Mouse (Mus musculus) thymus, adult 2 months (tissue): ENCODE measurements around the gene Olfr777. TPM values are rescaled to one million over a fixed set of nuclear protein-coding genes. Genes with fewer than 3 reads are reported as not detected.

Experiments used
- DNase-seq: peaks from one replicate; pipeline ENCODE4 v3.0.0; 2021
- H3K27ac ChIP-seq: fragments of 200-500 bp; 2 replicates; pipeline ENCODE4 v1.5.1; 2012; ENCODE audit warnings: low read length, control low read depth; ENCODE audit not compliant: control insufficient read depth, insufficient read depth
- H3K27me3 ChIP-seq: fragments of 200-500 bp; 2 replicates; pipeline ENCODE4 v1.6.1; 2012; ENCODE audit warnings: mild to moderate bottlenecking, low read length, moderate library complexity, mixed read lengths; ENCODE audit not compliant: control insufficient read depth, insufficient read depth
- H3K36me3 ChIP-seq: fragments of 200-500 bp; 2 replicates; pipeline ENCODE4 v1.6.1; 2012; ENCODE audit warnings: mild to moderate bottlenecking, low read length, moderate library complexity; ENCODE audit not compliant: control insufficient read depth, insufficient read depth
- H3K4me1 ChIP-seq: fragments of 200-500 bp; replicated peaks from 2 replicates; pipeline ENCODE4 v1.6.1; 2012; ENCODE audit warnings: low read length; ENCODE audit not compliant: control insufficient read depth, insufficient read depth
- H3K4me3 ChIP-seq: fragments of 200-500 bp; 2 replicates; pipeline ENCODE4 v1.5.1; 2012; ENCODE audit warnings: mild to moderate bottlenecking, low read length, control low read depth, moderate library complexity; ENCODE audit not compliant: control insufficient read depth, insufficient read depth
- CTCF ChIP-seq: fragments of 200-500 bp; IDR thresholded peaks from 2 replicates; pipeline ENCODE4 v1.5.1; 2012; ENCODE audit warnings: mild to moderate bottlenecking, control low read depth, low read length, moderate library complexity, borderline replicate concordance; ENCODE audit not compliant: control insufficient read depth, poor library complexity, insufficient read depth; ENCODE audit errors: extremely low read depth
- POLR2A ChIP-seq: fragments of 200-500 bp; IDR thresholded peaks from 2 replicates; pipeline ENCODE4 v1.6.1; 2012; ENCODE audit warnings: mild to moderate bottlenecking, low read length, control low read depth, moderate library complexity; ENCODE audit not compliant: control insufficient read depth, poor library complexity, insufficient read depth; ENCODE audit errors: extremely low read depth
- WGBS: fragments of 180-500 bp; shearing (Covaris S2); methylation state at CpG from one replicate; pipeline ENCODE4 v1.1.7; 2018; 5-methylcytosine and 5-hydroxymethylcytosine counted together
- polyA plus RNA-seq: library from polyadenylated mRNA; depleted of rRNA; stranded (reverse); fragments of >200 nt; gene quantifications from 2 replicates; pipeline ENCODE4 v1.2.3, GENCODE M21; 2012; rRNA removed

Olfr777 gene
- polyA plus RNA-seq, 1 experiment: not detected

DNA sequence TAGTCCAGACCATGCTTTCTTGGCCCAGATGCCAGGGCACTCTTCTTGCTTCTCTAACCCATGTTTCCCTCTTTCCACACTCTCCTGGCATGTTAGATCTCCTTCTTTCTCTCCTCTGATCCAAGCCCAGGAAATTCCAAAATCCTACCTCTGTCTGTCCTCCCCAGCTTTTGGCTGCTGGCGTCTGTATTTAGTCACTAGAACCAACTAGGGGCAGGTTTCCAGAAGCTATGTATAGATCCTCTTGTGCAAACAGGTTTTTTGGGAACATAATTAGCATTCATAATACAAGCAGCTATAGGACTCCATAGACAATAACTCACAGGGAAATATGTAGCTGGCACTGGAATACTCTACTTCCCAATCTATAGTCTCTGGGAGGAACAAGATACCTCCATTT, 40.5 kb downstream of the Olfr777 start:
- TF ChIP-seq POLR2A (no peak), CTCF (no peak)
- WGBS: 95% methylated on average over 1 of the region's 1 CpGs
- no peak overlapping the region for H3K27ac ChIP-seq
- H3K4me3 ChIP-seq: no peak overlapping the region
- H3K27me3 ChIP-seq: no peaks in the 10 kb centered on the region
- no peak for DNase-seq
- H3K4me1 ChIP-seq: no peaks in the 10 kb centered on the region
- no peaks in the 10 kb centered on the region for H3K36me3 ChIP-seq

Other genes with a start within 250 kb of the Olfr777 start
- gene Olfr764-ps1, start 231.6 kb downstream of the Olfr777 start, polyA plus RNA-seq: not detected in 2 replicates
- gene Olfr765, start 221.5 kb downstream of the Olfr777 start, polyA plus RNA-seq: not detected in 2 replicates
- not detected in 2 replicates for gene Olfr766-ps1, start 202.5 kb downstream of the Olfr777 start, polyA plus RNA-seq
- gene Olfr767, start 188.6 kb downstream of the Olfr777 start, polyA plus RNA-seq: not detected in 2 replicates
- not detected in 2 replicates for gene Olfr768, start 172.1 kb downstream of the Olfr777 start, polyA plus RNA-seq
- not detected in 2 replicates for gene Olfr769, start 153.6 kb downstream of the Olfr777 start, polyA plus RNA-seq
- gene Olfr770, start 132.5 kb downstream of the Olfr777 start, polyA plus RNA-seq: not detected in 2 replicates
- gene Olfr771, start 106.7 kb downstream of the Olfr777 start, polyA plus RNA-seq: not detected in 2 replicates
- gene Olfr772, start 93.6 kb downstream of the Olfr777 start, polyA plus RNA-seq: not detected in 2 replicates
- not detected in 2 replicates for gene Olfr773, start 84.1 kb downstream of the Olfr777 start, polyA plus RNA-seq
- not detected in 2 replicates for gene Olfr774, start 35.3 kb downstream of the Olfr777 start, polyA plus RNA-seq
- not detected in 2 replicates for gene Olfr775, start 23.1 kb downstream of the Olfr777 start, polyA plus RNA-seq
- not detected in 2 replicates for gene Olfr776, start 12.4 kb downstream of the Olfr777 start, polyA plus RNA-seq
- gene Olfr780, start 46.6 kb upstream of the Olfr777 start, polyA plus RNA-seq: not detected in 2 replicates
- not detected in 2 replicates for gene Olfr781, start 57.4 kb upstream of the Olfr777 start, polyA plus RNA-seq
- not detected in 2 replicates for gene Olfr782, start 77.4 kb upstream of the Olfr777 start, polyA plus RNA-seq
- gene Olfr784, start 112.6 kb upstream of the Olfr777 start, polyA plus RNA-seq: 0.04 and 0.09 TPM in 2 replicates
- gene Olfr785, start 133.9 kb upstream of the Olfr777 start, polyA plus RNA-seq: not detected in 2 replicates
- not detected in 2 replicates for gene Olfr786, start 155.8 kb upstream of the Olfr777 start, polyA plus RNA-seq
- gene Olfr787, start 190.4 kb upstream of the Olfr777 start, polyA plus RNA-seq: not detected in 2 replicates
- not detected in 2 replicates for gene Olfr788, start 199.5 kb upstream of the Olfr777 start, polyA plus RNA-seq
- gene Olfr789, start 213.3 kb upstream of the Olfr777 start, polyA plus RNA-seq: not detected in 2 replicates
- gene Olfr790, start 227.0 kb upstream of the Olfr777 start, polyA plus RNA-seq: not detected in 2 replicates